Mouse (Mus musculus): ENCODE results near the gene Hes7.

Gene Hes7

DNA sequence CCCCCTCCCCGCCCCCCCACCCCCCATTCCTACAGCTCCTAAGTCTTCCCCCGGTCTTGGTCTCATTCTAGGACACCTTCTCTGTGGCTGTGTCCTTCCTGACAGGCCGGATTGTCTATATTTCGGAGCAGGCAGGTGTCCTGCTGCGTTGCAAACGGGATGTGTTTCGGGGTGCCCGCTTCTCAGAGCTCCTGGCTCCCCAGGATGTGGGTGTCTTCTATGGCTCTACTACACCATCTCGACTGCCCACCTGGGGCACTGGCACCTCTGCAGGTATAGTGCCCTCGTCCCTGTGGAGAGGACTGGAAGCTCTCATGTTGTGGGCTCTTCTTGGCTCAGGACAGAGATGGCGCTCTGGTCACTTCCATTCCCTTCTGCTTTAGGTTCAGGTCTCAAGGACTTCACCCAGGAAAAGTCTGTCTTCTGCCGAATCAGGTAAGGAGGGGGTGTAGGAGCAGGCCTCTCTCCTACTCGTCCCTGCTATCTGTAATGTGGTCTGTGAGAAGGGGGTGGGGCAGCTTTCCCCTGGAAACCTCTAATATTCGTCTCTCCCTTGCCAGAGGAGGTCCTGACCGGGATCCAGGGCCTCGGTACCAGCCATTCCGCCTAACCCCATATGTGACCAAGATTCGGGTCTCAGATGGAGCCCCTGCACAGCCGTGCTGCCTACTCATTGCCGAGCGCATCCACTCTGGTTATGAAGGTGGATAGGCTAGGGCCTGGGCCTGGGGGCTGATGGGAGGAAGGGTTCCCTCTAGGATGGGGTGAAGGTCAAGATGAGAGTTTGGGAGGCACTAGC, 18.4 kb upstream of the Hes7 start:
- no peak for DNase-seq

- DNase-seq, result no peak
Observed at GRCm38 (mm10) chr11:69102403-69102725, 17.8 kb upstream of the Hes7 start.

GRCm38 (mm10) chr11:69103121-69103520, 17.1 kb upstream of the Hes7 start:
- no peak for DNase-seq

DNA sequence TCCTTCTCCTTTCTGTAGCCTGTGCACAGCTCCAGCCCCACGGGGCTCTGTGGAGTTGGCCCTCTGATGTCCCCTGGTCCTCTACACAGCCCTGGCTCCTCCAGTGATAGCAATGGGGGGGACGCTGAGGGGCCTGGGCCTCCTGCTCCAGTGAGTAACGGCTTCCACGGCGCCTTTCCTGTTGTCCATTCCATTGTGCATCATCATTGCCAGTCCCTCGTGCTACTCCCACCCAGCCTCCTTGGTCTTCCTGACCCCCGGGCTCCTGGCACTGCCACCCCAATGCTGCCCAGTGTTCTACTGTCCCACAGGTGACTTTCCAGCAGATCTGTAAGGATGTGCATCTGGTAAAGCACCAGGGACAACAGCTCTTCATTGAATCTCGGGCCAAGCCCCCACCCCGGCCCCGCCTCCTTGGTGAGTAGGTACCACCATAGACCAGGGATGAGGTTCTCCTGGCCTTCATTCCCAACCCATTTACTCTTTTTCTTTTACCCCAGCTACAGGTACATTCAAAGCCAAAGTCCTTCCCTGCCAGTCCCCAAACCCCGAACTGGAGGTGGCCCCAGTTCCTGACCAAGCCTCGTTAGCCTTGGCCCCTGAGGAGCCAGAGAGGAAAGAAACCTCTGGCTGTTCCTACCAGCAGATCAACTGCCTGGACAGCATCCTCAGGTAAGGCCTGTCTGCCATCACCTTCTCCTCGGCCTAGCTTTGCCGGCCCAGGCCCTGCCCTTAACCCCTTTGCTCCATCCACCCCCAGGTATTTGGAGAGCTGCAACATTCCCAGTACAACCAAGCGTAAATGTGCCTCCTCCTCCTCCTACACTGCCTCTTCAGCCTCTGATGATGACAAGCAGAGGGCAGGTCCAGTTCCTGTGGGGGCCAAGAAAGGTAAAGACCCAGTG, 16.4 kb upstream of the Hes7 start:
- no peak for DNase-seq

- DNase-seq, result no peak
Observed at GRCm38 (mm10) chr11:69104487-69104886, 15.7 kb upstream of the Hes7 start.

DNA sequence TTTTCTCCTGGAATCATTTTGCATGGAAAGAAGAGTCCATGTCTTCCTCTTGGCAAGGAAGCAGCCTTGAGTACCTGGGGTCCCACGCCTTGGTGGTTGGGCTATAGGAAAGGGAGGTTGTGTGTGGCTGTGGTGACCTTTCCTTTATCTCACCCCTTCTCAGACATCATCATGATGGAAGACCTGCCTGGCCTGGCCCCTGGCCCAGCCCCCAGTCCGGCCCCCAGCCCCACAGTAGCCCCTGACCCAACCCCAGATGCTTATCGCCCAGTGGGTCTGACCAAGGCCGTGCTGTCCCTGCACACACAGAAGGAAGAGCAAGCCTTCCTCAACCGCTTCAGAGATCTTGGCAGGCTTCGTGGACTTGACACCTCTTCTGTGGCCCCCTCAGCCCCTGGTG, 15.0 kb upstream of the Hes7 start:
- DNase-seq, result no peak

DNA sequence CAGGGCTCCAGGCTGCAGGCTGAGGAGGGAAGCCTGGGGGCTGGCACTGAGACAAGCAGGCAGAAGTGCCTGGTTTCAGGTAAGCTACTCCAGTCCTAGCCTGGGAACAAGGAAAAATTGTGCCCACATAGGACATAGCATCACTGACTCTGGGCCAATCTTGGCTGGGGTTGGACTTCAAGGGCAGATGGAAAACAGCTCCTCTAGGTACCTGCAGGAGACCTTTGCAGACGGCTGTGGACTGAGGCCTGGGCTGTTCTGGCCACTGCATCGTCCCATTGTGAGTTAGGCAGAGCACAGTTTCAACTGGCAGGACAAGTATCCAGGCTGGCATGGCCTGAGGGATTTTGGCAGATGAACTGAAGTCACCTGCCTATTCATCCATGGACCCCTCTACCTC, 14.4 kb upstream of the Hes7 start:
- DNase-seq, result no peak

DNA sequence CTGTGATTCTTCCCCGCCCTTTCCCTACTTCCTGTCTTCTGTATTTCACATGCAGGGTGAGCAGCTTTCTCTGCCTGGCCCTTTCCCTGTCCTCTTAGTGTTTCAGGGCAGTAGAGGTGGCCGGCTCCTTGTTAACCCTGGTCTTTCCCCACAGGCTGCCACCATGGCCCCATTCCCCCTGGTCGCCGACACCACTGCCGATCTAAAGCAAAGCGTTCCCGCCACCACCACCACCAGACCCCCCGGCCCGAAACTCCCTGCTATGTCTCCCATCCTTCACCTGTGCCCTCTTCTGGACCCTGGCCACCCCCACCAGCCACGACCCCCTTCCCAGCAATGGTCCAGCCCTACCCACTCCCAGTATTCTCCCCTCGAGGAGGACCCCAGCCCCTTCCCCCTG, 13.9 kb upstream of the Hes7 start:
- DNase-seq, result no peak

- no peak for DNase-seq
Observed at GRCm38 (mm10) chr11:69106842-69107241, 13.4 kb upstream of the Hes7 start.

GRCm38 (mm10) chr11:69107676-69108075, 12.5 kb upstream of the Hes7 start:
- no peak for DNase-seq

DNA sequence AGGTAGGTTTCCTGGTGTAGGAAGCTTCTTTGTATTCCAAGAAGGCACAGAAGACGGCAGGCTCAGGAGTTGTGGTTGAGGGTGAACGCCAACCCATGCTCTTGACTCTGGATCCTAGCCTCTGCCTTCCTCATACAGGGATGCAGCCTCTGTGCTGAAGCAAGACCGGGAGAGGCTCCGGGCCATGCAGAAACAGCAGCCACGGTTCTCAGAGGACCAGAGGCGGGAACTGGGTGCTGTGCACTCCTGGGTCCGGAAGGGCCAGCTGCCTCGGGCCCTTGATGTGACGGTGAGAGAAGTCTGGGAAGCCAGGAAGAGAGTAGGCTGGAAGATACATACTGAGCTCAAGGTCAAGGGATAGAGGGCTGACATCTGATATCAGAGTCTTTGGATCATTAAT, 12.0 kb upstream of the Hes7 start:
- no peak for DNase-seq

DNA sequence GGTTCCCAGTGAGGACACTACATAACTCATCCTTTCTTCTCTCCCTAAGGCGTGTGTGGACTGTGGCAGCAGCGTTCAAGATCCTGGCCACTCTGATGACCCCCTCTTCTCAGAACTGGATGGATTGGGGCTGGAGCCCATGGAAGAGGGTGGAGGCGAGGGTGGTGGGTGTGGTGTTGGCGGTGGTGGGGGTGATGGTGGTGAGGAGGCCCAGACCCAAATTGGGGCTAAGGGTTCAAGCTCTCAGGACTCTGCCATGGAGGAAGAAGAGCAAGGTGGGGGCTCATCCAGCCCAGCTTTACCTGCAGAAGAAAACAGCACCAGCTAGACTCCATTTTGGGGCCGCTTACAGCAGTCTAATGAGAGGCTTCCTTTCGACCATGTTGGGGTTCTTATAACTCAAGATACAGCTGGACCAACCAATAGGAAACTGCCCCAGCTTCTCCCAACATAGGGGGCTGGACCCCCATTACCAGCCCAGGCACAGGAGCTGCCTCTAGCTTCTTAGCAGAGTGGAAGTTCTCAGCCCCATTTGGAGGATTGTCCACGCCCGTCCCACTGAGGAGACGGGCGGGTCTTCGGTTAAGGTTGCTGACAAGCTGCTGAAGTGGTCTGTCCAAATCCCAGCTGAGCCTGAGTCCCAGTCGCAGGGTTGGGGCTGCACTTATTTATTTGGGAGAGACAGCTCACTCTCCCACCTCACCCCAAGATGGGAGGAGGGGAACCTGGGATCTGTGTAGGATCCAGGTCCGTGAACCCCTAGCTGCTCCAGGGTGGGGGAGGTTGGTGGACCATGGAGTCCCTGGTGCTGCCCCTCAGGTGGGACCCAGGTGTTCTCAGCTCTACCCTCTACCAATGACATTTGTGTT, 10.9 kb upstream of the Hes7 start:
- DNase-seq, result peak; percentile 10

GRCm38 (mm10) chr11:69110319-69111046, 9.7 kb upstream of the Hes7 start:
- peak; percentile 93 for DNase-seq

DNA sequence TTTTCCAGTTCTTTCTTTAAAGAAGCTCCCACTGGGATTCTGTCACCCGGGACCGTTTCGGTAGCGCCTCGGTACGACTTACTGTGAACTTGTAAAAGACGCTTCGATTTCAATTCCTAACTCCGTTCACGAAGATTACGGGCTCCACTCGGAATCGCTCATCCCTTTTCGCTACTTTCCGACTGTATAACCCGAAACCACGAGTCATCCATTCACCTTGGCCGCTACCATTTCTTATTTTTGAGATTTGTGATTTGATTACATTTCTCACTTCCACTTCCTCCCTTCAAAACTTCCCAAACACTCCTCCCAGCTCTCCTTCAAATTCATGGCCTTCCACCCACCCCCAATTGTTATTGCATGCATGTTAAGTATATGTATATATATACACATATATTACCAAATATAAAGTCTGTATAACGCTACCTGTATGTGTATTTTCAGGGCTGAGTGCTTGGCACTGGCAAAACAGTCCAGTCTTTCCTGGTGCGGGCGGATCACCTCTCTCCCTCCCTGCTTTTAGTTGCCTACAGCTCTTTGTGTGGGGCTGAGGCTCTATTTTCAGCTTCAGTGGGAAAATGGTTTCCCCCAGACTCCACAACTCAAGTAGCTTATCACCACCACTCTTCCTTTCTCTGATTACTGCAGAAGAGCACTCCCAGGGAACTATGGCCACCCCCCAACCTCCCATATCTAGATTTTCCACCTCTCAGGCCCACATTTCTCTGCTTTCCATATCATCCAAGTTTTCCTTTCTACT, 9.0 kb upstream of the Hes7 start:
- DNase-seq, result no peak

DNA sequence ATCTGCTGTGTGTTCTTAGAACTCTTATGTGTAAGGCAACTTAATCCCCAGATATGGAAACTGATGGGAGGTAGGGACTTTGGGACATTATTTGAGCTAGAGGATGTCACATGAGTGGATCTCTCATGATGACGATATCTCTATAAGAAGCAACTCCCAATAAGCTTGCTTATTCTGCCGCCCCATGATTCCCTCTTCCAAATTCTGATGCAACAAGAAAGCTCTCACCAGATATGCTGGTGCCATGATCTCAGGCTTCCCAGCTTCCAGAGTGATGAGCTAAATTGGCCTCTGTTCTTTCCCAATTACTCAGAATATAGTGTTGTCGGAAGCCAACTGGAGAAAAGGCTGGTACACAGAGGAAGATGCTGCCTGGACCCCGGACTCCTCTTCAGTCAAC, 8.3 kb upstream of the Hes7 start:
- no peak for DNase-seq

DNA sequence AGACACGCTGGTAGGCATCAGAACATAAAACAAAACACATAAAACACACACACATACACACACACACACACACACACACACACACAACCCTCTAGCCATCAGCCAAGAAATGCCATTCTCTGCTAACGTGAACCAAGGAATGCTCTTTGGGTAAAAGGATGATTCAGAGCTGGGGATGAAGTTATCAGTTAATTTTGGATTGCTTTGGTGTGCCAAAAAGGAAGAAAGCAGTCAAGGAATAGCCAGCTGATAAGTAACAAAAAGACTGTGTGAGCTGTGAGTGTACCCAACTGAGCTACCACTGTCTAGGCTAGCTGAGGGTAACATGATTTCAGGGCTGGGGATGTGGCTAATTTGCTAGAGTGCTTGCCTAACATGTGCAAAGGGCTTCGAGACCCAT, 6.2 kb upstream of the Hes7 start:
- no peak for DNase-seq

DNA sequence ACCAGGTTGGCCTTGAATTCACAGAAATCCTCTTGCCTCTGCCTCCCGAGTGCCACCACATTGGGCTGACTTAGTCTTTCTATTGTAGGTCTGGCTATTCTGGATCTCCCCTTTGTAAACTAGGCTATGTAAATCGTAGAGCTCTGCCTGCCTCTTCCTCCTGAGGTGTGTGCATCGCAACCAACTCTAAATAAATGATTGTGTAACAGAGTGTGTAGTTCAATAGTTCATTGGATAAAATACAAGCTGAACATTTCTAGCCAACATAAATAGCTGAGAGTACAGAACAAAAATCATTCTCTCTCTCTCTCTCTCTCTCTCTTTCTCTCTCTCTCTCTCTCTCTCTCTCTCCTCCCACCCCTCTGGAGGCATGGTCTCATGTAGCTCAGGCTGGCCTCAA, 5.6 kb upstream of the Hes7 start:
- DNase-seq, result no peak

- no peak for DNase-seq
Observed at GRCm38 (mm10) chr11:69116843-69117242, 3.4 kb upstream of the Hes7 start.

DNA sequence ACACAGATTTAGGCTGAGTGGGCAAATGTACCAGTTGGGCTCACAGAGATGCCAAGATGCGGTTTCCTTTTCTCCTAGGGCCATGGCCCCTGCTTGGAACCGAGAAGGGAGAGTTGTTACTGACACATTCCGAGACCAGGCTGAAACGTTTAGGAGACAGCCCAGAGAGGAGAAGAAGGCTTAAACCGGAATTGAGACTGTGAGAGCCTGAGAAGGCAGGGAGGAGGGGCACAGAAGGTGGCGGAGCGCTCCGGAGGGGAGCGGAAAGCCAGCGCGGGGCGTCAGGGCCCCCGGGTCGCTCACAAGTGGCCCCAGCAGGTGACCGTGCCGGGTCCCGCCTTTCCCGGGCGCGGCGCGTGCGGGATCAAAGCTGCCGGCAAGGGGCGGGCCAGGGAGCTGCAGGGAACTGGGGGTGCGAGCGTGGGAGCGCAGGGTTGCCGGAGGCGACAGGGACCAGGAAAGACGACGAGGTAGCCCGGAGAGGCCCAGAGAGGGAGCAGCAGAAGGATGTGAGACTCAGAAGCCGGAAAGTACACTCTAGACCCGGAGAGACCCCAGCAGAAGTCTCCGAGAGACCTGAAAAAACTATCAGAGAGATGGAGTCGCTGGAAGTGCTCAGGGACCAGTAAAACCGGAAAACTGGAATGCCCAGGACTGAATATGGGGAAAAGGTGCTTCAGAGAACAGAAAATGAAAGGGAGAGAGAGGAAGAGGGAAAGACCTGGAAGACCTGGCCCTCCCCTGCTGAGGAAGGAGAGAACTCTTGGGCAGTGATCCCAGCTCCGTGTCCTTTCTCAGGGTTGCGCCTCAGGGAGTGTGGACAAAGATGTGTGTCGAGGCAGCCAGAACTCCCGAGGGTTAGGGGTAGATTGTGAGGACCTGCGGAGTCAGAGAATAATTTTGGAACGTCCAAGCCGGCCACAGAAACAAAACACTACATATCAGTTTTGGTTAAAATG, 2.2 kb upstream of the Hes7 start:
- DNase-seq, result peak; percentile 75

DNA sequence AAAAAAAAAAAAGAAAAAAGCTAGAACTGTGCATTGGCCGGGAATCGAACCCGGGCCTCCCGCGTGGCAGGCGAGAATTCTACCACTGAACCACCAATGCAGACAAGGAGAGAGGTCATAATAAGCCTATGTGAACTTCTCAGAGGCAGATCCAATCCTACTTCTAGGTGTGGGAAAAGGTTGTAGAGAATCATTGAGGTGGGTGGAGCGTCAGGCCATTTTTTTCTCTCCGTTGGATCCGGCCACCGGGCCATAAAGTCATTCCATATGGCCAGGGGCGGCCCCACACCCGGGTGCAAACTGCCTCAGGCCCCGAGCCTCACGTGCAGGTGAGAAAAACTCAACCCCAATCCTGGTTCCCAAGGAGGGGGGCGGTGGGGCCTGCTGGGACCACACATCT, 1.4 kb upstream of the Hes7 start:
- DNase-seq, result peak; percentile 92

All from kidney, postnatal 14 days (tissue).